Mouse (Mus musculus): ENCODE results near the gene Dync2h1.
"Not testable (repeated sequence)": the region's sequence is repeated elsewhere in the genome, so short reads cannot be mapped to it uniquely, and the experiment has no call there.

Dync2h1 gene

DNA sequence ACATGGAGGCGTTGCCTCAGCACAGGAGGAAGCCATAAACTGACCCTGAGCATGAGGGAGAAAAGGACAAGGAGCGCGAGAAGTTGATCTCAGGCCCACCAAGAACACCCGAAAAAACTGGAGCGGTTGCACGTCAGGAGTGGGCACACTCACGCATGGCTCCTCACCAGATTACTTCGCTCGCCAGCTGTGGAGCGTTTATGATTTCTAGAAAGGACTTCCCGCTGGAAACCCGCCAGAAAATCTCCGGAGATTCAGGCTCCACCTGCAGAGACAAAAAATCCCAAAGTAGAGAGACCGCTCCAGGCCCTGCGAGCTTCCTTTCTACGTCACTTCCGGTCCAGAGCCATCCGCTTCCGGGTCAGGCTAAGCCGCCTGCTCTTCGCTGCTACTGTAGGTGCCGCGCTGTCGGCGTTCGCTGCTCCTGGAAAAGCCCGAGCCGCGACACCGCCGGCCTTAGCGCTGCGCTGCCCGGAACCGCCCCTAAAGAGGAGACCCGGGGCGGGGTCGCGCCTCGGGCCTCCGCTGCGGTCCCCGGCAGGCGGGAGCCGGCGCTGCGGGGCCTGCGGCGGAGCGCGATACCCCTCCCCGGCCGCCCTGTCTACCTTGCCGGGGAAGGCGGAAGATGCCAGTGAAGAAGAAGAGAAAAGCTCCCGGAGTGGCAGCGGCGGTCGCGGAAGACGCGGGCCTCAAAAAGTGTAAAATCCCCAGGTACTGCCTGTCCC, at the start of gene Dync2h1, which contains the start of gene Dcun1d5:
Dync2h1 (minus strand) TSS at position 275 of the 725 bp plus-strand sequence.
Dcun1d5 (plus strand) TSS at position 349 of the 725 bp plus-strand sequence.
- in situ Hi-C loops (cut with MboI, MseI), result loop anchor here (10.0 kb wide), 1 partner anchor 860 kb away; the partner anchor contains the start of gene Cfap300

DNA sequence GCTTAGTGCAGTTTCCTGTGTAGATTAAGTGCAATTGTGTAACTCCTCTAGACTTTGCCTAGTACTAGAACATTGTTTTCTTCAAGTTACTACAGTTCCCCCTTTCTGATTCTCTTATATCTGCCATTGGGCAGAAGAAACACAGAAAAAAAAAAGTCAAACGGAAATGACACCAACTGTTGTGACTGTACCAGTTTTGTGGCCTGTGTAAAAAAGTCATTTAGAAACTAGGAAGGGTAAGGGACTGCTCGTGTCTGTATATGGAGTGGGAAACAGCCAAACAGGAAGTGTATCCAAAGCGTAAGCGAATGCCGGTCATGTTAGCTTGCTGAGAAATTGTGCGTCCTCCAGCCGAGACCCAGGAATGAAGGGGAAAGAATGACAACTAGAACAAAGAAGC, 37.2 kb upstream of the Dync2h1 start:
- in situ Hi-C loops (cut with MboI, MseI), result loop anchor here (25.0 kb wide), 1 partner anchor 666 kb away; no protein-coding TSS in a partner anchor

DNA sequence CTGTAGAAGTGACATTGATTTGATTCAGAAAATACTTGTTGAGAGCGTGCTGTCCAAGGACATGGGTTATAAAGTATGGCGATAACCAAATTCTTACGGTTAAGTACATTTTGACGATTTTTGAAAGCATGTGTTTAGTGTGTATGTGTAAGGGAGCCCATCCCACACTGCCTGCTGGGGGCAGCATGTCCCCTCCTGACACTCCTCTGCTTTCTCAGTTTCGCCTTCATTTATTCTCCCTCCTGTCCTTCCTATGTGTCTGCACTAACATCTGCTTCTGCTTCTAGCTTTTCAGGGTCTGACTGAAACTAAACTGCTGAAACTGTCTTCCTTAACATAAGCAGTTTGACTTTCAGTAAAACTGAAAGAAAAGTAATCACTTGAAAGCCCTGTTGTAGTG, 36.8 kb upstream of the Dync2h1 start:
- in situ Hi-C loops (cut with MboI, MseI), result loop anchor here (25.0 kb wide), 1 partner anchor 666 kb away; no protein-coding TSS in a partner anchor

DNA sequence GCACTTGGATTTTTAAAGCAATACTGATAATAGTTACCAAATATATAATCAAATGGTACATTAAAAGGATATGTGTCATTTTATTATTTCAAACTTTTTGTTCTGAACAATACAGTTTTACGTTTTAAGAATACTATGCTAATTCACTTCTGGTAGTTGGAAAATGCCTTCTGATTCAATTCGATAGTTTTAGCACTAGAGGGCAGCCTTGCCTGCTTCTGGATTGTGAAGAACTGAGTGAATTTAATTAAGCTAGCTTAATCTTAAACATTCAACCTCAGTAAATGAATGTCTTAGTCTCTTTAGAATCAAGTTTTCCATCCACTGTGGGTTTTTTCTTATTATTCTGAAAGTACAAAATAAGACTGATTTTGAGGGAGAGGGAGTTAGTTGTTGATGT, 32.0 kb upstream of the Dync2h1 start:
- in situ Hi-C loops (cut with MboI, MseI), result loop anchor here (5.0 to 25.0 kb wide), 2 partner anchors 381 to 671 kb away; no protein-coding TSS in a partner anchor

- in situ Hi-C loops (cut with MboI, MseI), result not testable (repeated sequence)
These were observed 6.4 kb upstream of the Dync2h1 start for GRCm38 (mm10) chr9:7190694-7191093.

DNA sequence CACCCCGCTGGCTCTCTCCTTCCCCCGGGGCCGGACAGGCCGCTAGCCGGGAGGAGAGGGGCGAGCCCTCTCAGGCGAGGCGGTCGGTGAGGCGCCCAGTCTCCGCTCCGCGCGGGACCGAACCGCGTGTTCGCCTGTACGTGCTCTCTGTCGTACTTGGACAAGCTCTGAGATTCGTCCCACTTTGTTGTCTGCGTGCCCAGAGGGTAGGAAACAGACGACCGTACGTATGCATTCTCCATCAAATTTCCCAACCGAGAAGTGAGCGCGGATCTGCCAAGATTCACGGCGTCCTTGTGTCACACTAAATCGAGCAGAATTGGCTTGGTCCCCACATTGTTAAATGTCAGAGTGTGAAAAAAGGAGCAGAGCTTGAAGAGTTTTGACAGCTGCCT, 648 bp upstream of the Dync2h1 start:
- in situ Hi-C loops (cut with MboI, MseI), result loop anchor here (10.0 kb wide), 1 partner anchor 860 kb away; the partner anchor contains the start of gene Cfap300

GRCm38 (mm10) chr9:7176618-7177610, 7.3 kb downstream of the Dync2h1 start:
- in situ Hi-C loops (cut with MboI, MseI), result no loop called here

DNA sequence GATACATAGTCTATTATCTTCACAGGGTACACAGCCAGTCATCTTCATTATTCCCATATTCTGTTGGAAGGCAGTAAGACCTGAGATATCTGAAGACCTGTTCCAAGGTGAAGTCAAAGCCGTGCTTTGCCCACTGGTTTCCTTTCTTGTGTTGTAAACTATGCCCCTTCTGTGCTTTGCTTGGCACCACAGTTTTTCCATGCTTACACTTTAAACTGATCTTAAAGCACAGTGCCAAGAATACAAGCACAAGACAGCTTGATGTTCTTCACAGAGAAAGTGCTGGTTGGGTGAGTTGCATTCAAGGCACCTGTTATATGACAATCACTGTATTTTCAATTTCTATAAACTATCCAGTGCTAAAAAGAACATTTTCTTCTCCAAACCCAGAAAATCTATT, 10.5 kb downstream of the Dync2h1 start:
- in situ Hi-C loops (cut with MboI, MseI), result no loop called here

DNA sequence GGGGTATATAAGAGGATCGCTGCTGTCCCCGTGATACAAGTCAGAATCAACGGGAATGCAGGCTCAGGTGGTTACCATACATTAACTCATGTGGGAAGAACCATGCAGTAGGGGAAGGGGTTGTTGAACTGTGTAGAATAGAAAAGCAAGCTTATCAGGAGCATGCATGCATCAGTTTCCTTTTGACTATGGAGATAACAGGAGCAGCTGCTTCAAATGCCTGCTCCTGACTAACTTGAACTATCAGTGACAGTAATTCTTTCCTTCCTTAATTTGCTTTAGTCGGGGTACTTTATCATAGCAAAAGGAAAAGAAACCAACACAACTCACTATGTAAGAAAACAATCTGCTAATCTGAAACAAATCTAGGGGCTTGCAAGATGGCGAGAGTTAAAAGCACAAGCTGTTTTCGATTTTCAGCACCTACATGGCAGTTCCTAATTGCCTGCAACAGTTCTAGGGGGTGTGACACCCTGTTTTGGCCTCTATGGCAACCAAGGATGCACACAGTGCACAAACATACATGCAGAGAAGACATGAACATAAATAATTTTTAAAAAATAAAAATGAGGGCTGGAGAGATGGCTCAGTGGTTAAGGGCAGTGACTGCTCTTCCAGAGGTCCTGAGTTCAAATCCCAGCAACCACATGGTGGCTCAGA, 16.8 kb downstream of the Dync2h1 start:
- in situ Hi-C loops (cut with MboI, MseI), result no loop called here

- in situ Hi-C loops (cut with MboI, MseI), result no loop called here
These were observed 23.6 kb downstream of the Dync2h1 start for GRCm38 (mm10) chr9:7160688-7161087.

- in situ Hi-C loops (cut with MboI, MseI), result no loop called here
These were observed 24.5 kb downstream of the Dync2h1 start for GRCm38 (mm10) chr9:7159718-7160117.

DNA sequence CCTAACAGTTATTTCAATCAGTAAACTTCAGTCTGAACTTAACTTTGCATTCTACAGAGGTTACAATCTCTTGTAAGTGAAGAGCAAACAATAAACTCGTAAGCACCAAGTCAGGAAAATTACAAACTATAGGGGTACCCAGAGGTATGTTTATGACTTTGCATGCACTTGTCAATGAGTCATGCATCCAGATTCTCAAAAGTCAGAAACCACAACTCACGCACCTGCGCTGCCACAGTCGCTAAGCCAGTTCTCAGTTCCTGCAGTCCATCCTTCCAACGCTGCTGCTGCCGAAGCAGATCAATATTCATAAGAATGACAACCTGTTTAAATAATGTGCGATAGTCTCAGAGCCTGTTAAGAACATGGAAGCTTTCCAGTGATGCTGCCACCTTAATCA, 25.6 kb downstream of the Dync2h1 start:
- in situ Hi-C loops (cut with MboI, MseI), result no loop called here

DNA sequence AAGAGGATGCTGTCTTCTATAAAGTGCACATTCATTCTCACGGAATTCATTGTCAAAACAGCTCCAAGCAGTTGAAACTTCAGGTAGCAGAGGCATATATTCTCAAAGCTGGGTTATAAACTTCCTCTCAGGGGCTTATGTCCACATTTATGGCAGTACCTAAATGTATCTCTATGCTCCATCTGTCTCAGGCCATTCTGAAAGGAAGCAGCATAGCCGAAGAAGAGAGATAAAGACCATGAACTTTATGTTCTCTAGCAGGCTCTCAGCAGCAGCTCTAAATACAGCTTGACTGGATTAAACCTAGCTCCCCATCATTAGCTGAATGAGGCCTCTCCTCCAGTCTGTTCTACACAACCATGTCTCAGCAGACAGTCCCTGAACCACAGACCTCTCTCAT, 29.9 kb downstream of the Dync2h1 start:
- in situ Hi-C loops (cut with MboI, MseI), result no loop called here

GRCm38 (mm10) chr9:7122863-7123262, 61.4 kb downstream of the Dync2h1 start:
- in situ Hi-C loops (cut with MboI, MseI), result no loop called here

DNA sequence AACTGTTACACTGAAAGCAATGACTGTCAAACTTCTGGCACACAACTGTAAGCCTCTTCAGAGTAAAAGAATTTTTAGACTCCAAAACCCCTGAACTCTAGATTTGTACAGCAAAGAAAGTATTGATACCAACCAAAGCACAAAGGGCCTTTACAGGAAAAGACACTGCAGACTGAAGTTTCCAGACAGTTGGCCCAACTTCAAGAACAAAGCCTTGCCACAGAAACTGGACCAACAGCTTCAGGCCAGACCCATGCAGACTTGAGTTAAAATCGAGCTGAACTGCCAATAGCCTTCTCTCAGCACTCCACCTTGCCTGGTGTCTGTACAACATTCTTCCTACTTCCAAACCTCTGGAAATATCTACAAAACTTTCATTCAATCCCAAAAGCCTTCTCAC, 74.1 kb downstream of the Dync2h1 start:
- in situ Hi-C loops (cut with MboI, MseI), result no loop called here

DNA sequence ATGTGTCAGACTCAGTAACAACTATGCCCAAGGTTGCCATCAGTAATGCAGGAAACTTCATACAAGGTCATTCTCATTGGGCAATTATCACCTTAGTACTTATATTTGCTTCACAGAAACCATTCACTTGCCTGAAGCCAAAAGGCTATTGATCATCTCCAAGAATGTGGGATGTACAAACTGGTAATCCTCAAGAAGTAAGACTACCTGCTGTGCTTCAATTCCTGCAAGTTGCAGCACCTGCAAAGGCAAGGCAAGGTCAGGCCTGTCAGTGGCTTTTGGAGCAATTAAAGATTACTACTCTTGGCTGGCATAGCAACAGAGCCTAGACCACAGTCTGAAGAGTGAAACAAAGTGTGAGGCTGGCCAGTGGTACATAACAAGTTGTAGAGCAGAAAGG, 82.9 kb downstream of the Dync2h1 start:
- in situ Hi-C loops (cut with MboI, MseI), result no loop called here

DNA sequence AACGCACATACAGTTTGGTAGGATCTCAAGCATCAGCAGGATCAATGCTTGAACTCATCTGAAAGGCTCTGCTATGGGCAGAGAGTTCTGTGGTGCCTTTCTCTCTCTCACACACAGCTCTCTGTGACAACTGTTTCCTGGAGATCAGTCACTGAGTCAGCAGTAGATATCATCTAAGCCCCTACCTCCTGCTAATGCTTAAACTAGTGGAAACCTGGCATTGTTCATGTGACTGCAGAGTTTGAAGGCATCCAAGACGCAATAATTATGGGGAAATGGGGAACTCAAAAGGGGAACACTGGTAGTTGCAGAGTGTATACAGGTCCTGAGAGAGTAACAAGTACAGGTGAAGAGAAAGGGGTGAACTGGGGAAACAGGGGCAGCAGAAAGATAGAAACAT, 109.6 kb downstream of the Dync2h1 start:
- in situ Hi-C loops (cut with MboI, MseI), result no loop called here

DNA sequence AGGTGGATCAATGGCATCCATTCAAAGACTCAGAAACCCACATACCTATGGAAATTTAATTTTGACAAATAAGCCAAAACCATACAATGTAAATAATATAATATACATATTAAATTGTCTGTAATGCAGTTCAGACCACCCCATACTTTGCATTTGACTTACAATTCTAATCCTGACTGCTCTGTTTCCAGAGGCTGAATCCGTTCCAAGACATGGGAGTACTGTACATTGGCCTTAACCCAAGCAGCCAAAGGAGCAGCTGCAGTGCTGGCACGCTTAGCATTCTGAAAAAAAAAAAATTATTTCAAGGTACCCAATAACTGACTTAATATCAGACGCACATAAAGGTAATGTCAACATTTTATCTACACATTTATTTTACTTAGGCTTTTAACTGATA, 113.4 kb downstream of the Dync2h1 start:
- in situ Hi-C loops (cut with MboI, MseI), result no loop called here

GRCm38 (mm10) chr9:7050588-7050987, 133.7 kb downstream of the Dync2h1 start:
- in situ Hi-C loops (cut with MboI, MseI), result no loop called here

DNA sequence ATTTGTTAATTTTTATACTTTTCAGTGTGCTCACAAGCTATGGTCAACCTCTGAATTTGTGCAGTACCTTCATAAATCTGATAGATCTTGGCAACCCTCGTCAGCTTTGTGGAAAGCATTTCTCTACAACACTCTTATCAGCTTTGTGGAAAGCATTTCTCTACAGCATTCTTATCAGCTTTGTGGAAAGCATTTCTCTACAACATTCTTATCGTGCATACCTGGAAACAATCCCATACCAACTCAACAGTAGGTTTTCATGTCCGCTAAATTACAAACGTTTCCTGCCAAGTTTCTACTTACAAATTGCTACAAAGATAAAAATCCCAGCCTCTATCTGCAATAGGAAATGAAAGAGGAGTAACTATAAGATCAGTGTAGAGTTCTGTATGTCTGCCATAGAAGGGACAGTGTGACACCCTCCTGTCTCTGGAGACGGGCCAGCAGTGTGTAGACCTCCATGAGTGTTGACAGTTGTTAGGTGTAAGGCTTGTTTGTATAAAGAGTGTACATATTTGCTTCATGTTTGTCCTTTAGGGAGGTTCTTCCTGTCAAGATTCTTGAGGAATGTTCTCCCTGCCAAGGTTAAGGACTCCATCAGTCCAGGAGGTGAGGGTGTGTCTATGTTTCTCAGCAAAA, 141.5 kb downstream of the Dync2h1 start:
- in situ Hi-C loops (cut with MboI, MseI), result no loop called here

- in situ Hi-C loops (cut with MboI, MseI), result no loop called here
These were observed 143.0 kb downstream of the Dync2h1 start for GRCm38 (mm10) chr9:7041231-7041630.
